Mouse (Mus musculus): Measurements from ENCODE around the gene Zranb3.
"Not testable (repeated sequence)": the region's sequence is repeated elsewhere in the genome, so short reads cannot be mapped to it uniquely, and the experiment has no call there.

Gene Zranb3

GRCm38 (mm10) chr1:127989876-127990731 lies 112.7 kb downstream of the Zranb3 start:
- peak; percentile 7 for DNase-seq (ENCODE audit: low spot score)

DNA sequence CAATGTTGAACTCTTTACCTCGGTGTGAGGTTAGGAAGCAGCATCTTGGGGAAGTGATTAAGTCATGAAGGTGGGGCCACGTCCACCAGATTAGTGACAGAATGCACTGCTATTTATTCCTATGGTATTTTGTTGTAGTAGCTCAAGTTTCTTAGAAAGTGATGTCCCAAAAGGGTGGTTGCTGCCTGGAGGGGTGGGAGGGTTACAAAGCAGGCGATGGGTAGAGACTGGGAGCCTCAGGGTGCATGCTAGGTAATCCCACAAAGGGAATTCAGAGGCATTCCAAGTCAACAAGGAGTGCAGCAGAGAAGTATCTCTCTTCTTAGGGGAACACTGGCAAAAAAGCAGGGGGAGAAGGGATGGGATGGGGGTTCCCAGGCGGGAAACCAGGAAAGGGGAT lies 113.5 kb downstream of the Zranb3 start:
- no peak for DNase-seq (ENCODE audit: low spot score)

DNA sequence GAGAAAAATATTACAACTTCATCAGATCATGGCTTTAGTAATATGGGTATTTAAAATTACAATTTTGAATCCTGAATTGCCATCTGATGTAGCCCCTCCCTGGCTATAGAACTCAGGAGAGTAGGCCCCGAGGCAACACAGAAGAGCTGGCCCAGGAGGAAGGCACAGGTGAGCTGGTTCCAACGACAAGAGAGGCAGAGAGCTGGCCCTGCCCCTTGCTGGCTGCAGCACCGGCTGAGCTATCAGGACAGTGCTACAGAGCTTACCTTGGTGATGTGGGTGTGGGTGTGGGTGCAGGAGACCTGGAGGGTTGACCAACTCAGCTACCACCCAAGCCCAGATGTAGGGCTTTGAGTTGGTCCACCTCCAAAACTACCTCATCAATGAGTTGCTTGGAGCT lies 114.6 kb downstream of the Zranb3 start:
- DNase-seq (ENCODE audit: low spot score), result no peak

DNA sequence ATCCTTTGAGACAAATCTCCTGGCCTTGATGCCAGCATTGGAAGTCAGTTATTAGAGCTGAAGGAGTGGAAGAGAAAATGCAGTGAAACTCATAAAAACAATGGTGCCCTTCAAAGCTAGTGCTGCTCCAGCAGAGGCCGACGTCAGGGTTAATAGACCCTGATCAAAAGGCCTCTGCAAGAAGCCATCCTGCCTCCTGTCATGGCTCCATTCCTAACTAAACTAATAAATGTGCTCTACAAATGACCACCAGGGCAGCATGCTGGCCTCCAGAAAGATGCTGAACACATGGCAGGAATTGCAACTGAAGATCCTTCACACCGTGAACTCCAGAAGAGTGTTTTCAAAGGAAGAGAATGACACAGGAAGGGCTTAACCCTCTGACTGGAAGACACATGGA lies 117.5 kb downstream of the Zranb3 start:
- peak; percentile 44 for DNase-seq (ENCODE audit: low spot score)

- DNase-seq (ENCODE audit: low spot score), result no peak
Observed at GRCm38 (mm10) chr1:127983274-127983993, 119.4 kb downstream of the Zranb3 start.

DNA sequence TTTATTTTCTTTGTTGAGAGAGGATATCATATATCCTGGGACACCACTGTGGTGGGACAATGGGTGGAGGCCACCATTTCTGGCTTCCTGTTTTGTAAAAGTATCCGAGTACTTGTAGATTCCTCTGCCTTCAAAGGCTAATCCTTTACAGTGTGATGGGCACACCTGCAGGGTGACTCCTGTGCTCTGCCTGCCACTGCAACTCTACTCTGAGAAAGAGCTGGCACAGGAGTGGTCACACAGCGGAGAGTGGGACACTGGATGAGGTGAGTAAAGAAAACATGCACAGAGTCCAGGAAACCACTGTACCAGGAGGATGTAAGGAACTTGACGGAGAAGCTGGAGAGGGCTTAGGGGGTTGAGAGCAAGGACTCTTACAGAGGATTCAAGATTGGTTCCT lies 120.6 kb downstream of the Zranb3 start:
- no peak for DNase-seq (ENCODE audit: low spot score)

DNA sequence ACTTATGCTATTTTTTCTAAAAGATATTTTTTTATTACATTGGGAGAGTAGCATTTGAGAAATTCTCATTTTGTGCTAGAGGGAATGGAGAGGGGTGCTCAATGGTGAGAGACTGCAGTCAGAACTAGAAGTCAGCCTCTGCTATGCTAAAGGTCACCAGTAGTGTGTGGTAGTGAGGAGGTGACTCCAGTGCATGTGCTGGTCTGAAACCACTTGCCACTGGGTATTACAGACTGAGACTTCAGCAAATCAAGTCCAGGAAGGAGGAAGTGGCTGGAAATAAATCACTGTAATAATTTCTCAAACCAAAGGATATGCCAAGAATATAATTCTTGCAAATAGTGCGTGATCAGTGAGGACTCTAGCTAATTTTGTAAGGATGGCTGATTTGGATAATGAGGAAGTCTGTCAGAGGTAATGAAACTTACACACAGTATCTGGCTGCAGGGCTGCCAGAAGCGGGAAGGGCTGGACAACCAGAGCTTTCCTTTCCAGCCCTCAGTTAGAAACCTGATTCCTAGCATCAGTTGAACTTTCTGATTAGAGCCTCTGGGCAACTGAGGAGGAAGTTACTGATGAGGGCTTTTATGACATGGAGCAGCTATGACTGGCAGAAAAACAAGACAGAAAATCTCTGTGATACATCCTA lies 121.8 kb downstream of the Zranb3 start:
- DNase-seq (ENCODE audit: low spot score), result no peak

GRCm38 (mm10) chr1:127978125-127978524 lies 124.7 kb downstream of the Zranb3 start:
- DNase-seq (ENCODE audit: low spot score), result no peak

- DNase-seq (ENCODE audit: low spot score), result no peak
Observed at GRCm38 (mm10) chr1:127976106-127976505, 126.7 kb downstream of the Zranb3 start.

- DNase-seq (ENCODE audit: low spot score), result no peak
Observed at GRCm38 (mm10) chr1:127975676-127976075, 127.2 kb downstream of the Zranb3 start.

GRCm38 (mm10) chr1:127974082-127974481 lies 128.8 kb downstream of the Zranb3 start:
- DNase-seq (ENCODE audit: low spot score), result no peak

GRCm38 (mm10) chr1:127970870-127971269 lies 132.0 kb downstream of the Zranb3 start:
- no peak for DNase-seq (ENCODE audit: low spot score)

- no peak for DNase-seq (ENCODE audit: low spot score)
Observed at GRCm38 (mm10) chr1:127963326-127963725, 139.5 kb downstream of the Zranb3 start.

- no peak for DNase-seq (ENCODE audit: low spot score)
Observed at GRCm38 (mm10) chr1:127961140-127961539, 141.7 kb downstream of the Zranb3 start.

DNA sequence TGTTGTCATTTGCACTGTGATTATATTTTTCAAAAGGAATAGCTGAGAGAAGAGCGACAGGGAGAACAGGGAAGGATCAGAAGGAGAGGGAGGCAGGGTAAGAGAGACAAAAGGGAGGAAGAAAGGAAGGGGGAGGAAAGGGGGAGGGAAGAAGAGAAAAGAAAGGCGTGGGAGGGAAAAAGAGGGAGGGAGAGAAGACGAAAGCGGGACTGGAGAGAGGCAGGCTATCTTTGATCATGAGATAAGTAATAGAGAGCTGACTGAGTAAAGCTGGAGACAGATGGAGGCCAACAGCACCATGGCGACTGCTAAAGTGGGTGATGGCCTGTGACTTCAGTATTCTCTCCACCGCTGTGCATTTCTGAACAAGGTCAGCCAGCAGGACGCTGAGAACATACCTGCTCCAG lies 143.5 kb downstream of the Zranb3 start:
- no peak for DNase-seq (ENCODE audit: low spot score)

DNA sequence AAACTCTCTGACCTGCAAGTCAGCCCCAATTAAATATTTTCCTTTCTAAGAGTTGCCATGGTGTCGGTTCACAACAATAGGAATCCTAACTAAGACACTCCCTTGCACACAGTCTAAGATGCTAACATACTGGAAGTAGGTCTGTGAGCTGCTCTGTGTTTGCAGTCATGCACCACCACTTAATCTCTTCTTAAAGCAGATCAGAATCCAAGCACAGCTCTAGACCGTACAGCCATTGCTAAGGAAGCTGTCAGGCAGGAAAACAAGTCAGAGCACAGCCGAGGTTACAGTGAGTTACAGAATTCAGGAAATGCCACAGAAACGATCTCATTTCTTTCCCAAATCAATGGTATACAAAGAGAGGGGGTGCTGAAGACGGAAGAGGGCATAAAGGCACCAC lies 144.0 kb downstream of the Zranb3 start:
- no peak for DNase-seq (ENCODE audit: low spot score)

DNA sequence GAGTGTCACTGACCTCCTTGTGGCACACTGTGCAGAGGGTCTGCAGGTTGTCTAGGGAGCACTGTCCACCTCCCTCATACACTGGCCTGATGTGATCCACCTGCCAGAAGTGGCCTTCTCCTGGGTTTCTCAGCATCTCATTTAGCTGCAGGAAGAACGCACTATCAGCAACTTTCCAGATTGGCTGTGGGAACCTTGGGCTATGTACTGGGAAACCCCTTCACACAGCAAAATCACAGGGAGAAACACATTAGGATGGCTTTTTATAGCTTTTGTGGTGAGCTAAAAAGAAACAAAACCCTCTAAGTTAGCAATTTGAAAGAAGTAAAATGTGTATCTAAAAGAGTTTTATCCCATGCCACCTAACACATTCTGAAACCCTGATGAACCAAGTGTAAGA lies 146.3 kb downstream of the Zranb3 start:
- no peak for DNase-seq (ENCODE audit: low spot score)

- no peak for DNase-seq (ENCODE audit: low spot score)
Observed at GRCm38 (mm10) chr1:127954800-127955199, 148.0 kb downstream of the Zranb3 start.

- not testable (repeated sequence) for DNase-seq (ENCODE audit: low spot score)
Observed at GRCm38 (mm10) chr1:127954198-127954597, 148.6 kb downstream of the Zranb3 start.

DNA sequence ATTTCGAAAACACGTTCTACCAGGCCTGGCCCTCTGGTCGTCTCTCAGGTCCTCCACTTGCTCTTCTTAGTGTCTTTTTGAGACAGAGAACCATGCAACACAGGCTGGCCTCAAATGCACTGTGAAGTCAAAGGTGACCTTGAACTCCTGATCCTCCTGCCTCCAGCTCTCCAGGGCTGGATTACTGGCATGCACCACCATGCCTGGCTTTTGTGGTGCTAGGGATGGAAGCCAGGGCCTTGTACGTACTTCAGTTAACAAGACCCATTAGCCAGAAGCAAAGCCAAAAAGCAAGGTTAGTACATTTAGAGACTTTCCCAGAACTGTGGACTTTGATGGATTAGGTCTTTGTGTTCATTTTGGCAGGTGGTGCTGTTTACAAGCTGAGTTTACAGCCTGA lies 150.6 kb downstream of the Zranb3 start:
- DNase-seq (ENCODE audit: low spot score), result no peak

DNA sequence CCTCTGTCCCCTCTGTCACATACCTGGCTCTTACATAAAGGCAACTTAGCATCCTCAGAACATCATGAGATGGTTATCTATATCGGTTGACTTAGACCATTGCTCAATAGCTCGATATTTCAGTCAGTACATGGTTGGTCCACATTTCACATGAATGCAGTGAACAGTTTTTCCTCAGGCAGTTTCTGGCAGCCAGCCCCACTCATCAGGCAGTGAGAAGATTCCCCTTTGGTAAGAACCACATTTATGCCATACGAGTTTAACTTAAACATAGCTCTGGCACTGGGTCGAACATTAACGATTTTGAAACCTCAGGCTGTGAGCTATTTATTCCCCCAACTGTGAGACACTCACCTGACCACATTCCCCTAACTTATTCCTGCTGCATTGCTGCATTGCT lies 154.1 kb downstream of the Zranb3 start:
- no peak for DNase-seq (ENCODE audit: low spot score)

DNA sequence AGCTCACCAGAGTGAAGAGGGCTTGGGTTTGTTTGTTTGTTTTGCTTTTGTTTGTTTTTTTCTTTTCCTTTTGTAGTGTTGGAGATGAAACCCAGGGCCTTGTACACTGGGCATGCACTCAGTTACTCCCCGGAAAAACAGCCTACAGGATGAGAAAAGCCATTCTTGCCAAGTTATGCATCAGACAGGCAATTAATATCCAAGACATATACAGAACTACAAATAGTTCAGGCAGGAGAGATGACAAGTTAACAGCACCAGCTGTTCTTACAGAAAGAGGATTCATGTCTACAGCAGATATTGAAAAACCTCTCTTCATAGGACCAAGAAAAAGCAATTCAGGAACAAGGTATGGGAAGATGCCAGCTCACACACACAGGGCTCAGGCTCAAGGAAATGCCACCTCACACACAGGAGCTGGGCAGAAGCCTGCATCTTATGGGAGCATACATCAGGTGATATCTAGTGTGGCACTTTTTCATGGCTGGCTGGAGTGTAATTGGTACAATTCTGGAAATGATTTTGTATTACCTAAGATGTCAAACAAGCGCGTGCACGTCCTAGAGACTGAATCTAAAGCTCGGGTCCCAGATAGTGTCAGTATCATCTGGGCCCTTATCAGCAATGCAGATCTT lies 156.1 kb downstream of the Zranb3 start:
- no peak for DNase-seq (ENCODE audit: low spot score)

Measured in embryo, embryonic 10.5 days (tissue).